Mouse (Mus musculus) heart, embryonic 12.5 days (tissue): ENCODE measurements around the gene Lyl1. TPM values are rescaled to one million over a fixed set of nuclear protein-coding genes. Genes with fewer than 3 reads are reported as not detected.

Experiments used
- ATAC-seq: fragments of 200-750 bp; cut with Nextera tagmentation; 2 replicates; pipeline ENCODE4 v1.8.0; 2017; ENCODE audit warnings: moderate TSS enrichment, moderate library complexity; ENCODE audit not compliant: insufficient number of reproducible peaks, low FRiP score
- H3K27ac ChIP-seq: fragments of 300-500 bp; sonication (generic); 2 replicates; pipeline ENCODE4 v1.5.1; 2016; ENCODE audit warnings: mild to moderate bottlenecking, moderate library complexity; ENCODE audit not compliant: poor library complexity, severe bottlenecking
- H3K27me3 ChIP-seq: fragments of 300-500 bp; sonication (generic); replicated peaks from 2 replicates; pipeline ENCODE4 v1.6.1; 2016; ENCODE audit warnings: mild to moderate bottlenecking, moderate library complexity
- H3K36me3 ChIP-seq: fragments of 300-500 bp; sonication (generic); 2 replicates; pipeline ENCODE4 v1.6.1; 2016; ENCODE audit warnings: mild to moderate bottlenecking, moderate library complexity
- H3K4me1 ChIP-seq: fragments of 300-500 bp; sonication (generic); replicated peaks from 2 replicates; pipeline ENCODE4 v1.6.1; 2016; ENCODE audit warnings: mild to moderate bottlenecking
- H3K4me2 ChIP-seq: fragments of 300-500 bp; sonication (generic); 2 replicates; pipeline ENCODE4 v1.6.1; 2016; ENCODE audit warnings: mild to moderate bottlenecking, moderate library complexity
- H3K4me3 ChIP-seq: fragments of 300-500 bp; sonication (generic); 2 replicates; pipeline ENCODE4 v1.5.1; 2016; ENCODE audit warnings: mild to moderate bottlenecking
- H3K9ac ChIP-seq: fragments of 300-500 bp; sonication (generic); 2 replicates; pipeline ENCODE4 v1.6.1; 2016; ENCODE audit warnings: mild to moderate bottlenecking, moderate library complexity
- H3K9me3 ChIP-seq: fragments of 300-500 bp; sonication (generic); replicated peaks from 2 replicates; pipeline ENCODE4 v1.6.1; 2016; ENCODE audit warnings: mild to moderate bottlenecking, moderate library complexity
- WGBS: fragments of 180-500 bp; shearing (Covaris S2); methylation state at CpG from one replicate; pipeline ENCODE4 v1.1.7; 2016; 5-methylcytosine and 5-hydroxymethylcytosine counted together
- polyA plus RNA-seq: library from polyadenylated mRNA; unstranded; fragments of >200 nt; fragmentation: Nextera tagmentation; extraction: Ambion mirVana; gene quantifications from 2 replicates; pipeline ENCODE4 v1.2.1, GENCODE M21; 2016

Gene Lyl1
- polyA plus RNA-seq, 1 experiment from 2014 or later, result 19.7 TPM

GRCm38 (mm10) chr8:84713381-84713780 is 12.1 kb downstream of the Lyl1 start:
- H3K9me3 ChIP-seq, result no peaks in the 10 kb centered on the region
- no peak for ATAC-seq
- H3K27me3 ChIP-seq, result peaks cover 67% of the 10 kb centered on the region
- no peak overlapping the region for H3K4me2 ChIP-seq
- 49% methylated on average over 4 of the region's 4 CpGs for WGBS
- no peak overlapping the region for H3K4me3 ChIP-seq
- H3K9ac ChIP-seq, result peak overlapping the region; percentile 44
- peaks cover 59% of the 10 kb centered on the region for H3K4me1 ChIP-seq
- H3K36me3 ChIP-seq, result no peaks in the 10 kb centered on the region
- H3K27ac ChIP-seq, result peak overlapping the region; percentile 73

- peaks cover 60% of the 10 kb centered on the region for H3K4me1 ChIP-seq
- no peaks in the 10 kb centered on the region for H3K9me3 ChIP-seq
- H3K4me3 ChIP-seq, result no peak overlapping the region
- H3K27me3 ChIP-seq, result peaks cover 67% of the 10 kb centered on the region
- no peaks in the 10 kb centered on the region for H3K36me3 ChIP-seq
- WGBS, result 68% methylated on average over 4 of the region's 4 CpGs
- H3K27ac ChIP-seq, result peak overlapping the region; percentile 73
- ATAC-seq, result no peak
- 0 out of 2 replicates have a peak overlapping the region, but pooled peaks have one; percentile 44 for H3K9ac ChIP-seq
- H3K4me2 ChIP-seq, result no peak overlapping the region
Observed at GRCm38 (mm10) chr8:84714161-84714560, 12.9 kb downstream of the Lyl1 start.

- no peaks in the 10 kb centered on the region for H3K36me3 ChIP-seq
- 10% methylated on average over 27 of the region's 27 CpGs for WGBS
- peak overlapping the region; percentile 16 for H3K4me3 ChIP-seq
- H3K4me2 ChIP-seq, result peak overlapping the region; percentile 49
- no peaks in the 10 kb centered on the region for H3K9me3 ChIP-seq
- H3K4me1 ChIP-seq, result peaks cover 60% of the 10 kb centered on the region
- peaks cover 71% of the 10 kb centered on the region for H3K27me3 ChIP-seq
- peak overlapping the region; percentile 22; the same call in 1 of the 2 replicates for H3K27ac ChIP-seq
- no peak for ATAC-seq
- peak overlapping the region; percentile 33; the same call in 1 of the 2 replicates for H3K9ac ChIP-seq
Observed at GRCm38 (mm10) chr8:84715893-84716468, 14.7 kb downstream of the Lyl1 start.

- Histone ChIP-seq H3K4me2 (no peak overlapping the region), H3K27me3 (peaks cover 67% of the 10 kb centered on the region), H3K9me3 (no peaks in the 10 kb centered on the region), H3K4me1 (peaks cover 55% of the 10 kb centered on the region), H3K9ac (no peak overlapping the region), H3K4me3 (no peak overlapping the region), H3K27ac (no peak overlapping the region), H3K36me3 (peaks cover 5% of the 10 kb centered on the region; the same call in 1 of the 2 replicates)
- no peak for ATAC-seq
- WGBS, result 88% methylated on average over 11 of the region's 11 CpGs
Observed at GRCm38 (mm10) chr8:84716790-84717189, 15.5 kb downstream of the Lyl1 start.

GRCm38 (mm10) chr8:84718476-84718875 is 17.2 kb downstream of the Lyl1 start:
- ATAC-seq, result no peak
- Histone ChIP-seq H3K4me1 (peaks cover 54% of the 10 kb centered on the region), H3K27ac (no peak overlapping the region), H3K9me3 (no peaks in the 10 kb centered on the region), H3K36me3 (peaks cover 5% of the 10 kb centered on the region; the same call in 1 of the 2 replicates), H3K27me3 (peaks cover 60% of the 10 kb centered on the region), H3K9ac (no peak overlapping the region), H3K4me3 (no peak overlapping the region), H3K4me2 (no peak overlapping the region)
- 86% methylated on average over 5 of the region's 5 CpGs for WGBS

GRCm38 (mm10) chr8:84718959-84719690 is 17.9 kb downstream of the Lyl1 start:
- Histone ChIP-seq H3K36me3 (peaks cover 5% of the 10 kb centered on the region; the same call in 1 of the 2 replicates), H3K27ac (no peak overlapping the region), H3K27me3 (peaks cover 54% of the 10 kb centered on the region), H3K4me3 (no peak overlapping the region), H3K9me3 (no peaks in the 10 kb centered on the region), H3K9ac (no peak overlapping the region), H3K4me1 (peaks cover 54% of the 10 kb centered on the region), H3K4me2 (no peak overlapping the region)
- 74% methylated on average over 5 of the region's 5 CpGs for WGBS
- ATAC-seq, result no peak

- Histone ChIP-seq H3K4me3 (peak overlapping the region; percentile 33; the same call in 1 of the 2 replicates), H3K27ac (peak overlapping the region; percentile 96), H3K9ac (peak overlapping the region; percentile 71), H3K27me3 (peaks cover 25% of the 10 kb centered on the region), H3K4me2 (peak overlapping the region; percentile 63), H3K9me3 (no peaks in the 10 kb centered on the region), H3K36me3 (peaks cover 5% of the 10 kb centered on the region; the same call in 1 of the 2 replicates), H3K4me1 (peaks cover 73% of the 10 kb centered on the region)
- ATAC-seq, result peak; percentile 3; the same call in 1 of the 2 replicates
- WGBS, result 65% methylated on average over 6 of the region's 6 CpGs
Observed at GRCm38 (mm10) chr8:84722530-84722849, 21.2 kb downstream of the Lyl1 start.

GRCm38 (mm10) chr8:84722850-84723570 is 21.8 kb downstream of the Lyl1 start, which contains the start of gene G430095P16Rik:
G430095P16Rik (plus strand) TSS chr8:84723007.
- peak; percentile 85 for ATAC-seq
- no peaks in the 10 kb centered on the region for H3K9me3 ChIP-seq
- peaks cover 5% of the 10 kb centered on the region; the same call in 1 of the 2 replicates for H3K36me3 ChIP-seq
- peaks cover 20% of the 10 kb centered on the region for H3K27me3 ChIP-seq
- H3K4me1 ChIP-seq, result peaks cover 78% of the 10 kb centered on the region
- H3K4me2 ChIP-seq, result peak within 1 kb of the TSS; percentile 63
- H3K4me3 ChIP-seq, result peak within 1 kb of the TSS; percentile 33
- H3K9ac ChIP-seq, result peak within 1 kb of the TSS; percentile 71
- peak within 1 kb of the TSS; percentile 96 for H3K27ac ChIP-seq
- WGBS, result 11% methylated on average over 10 of the region's 10 CpGs

GRCm38 (mm10) chr8:84723571-84723900 is 22.3 kb downstream of the Lyl1 start:
- peak overlapping the region; percentile 71 for H3K9ac ChIP-seq
- peak overlapping the region; percentile 33 for H3K4me3 ChIP-seq
- H3K4me2 ChIP-seq, result peak overlapping the region; percentile 63
- ATAC-seq, result peak; percentile 46
- peaks cover 83% of the 10 kb centered on the region for H3K4me1 ChIP-seq
- H3K27ac ChIP-seq, result peak overlapping the region; percentile 96
- H3K9me3 ChIP-seq, result no peaks in the 10 kb centered on the region
- peaks cover 5% of the 10 kb centered on the region; the same call in 1 of the 2 replicates for H3K36me3 ChIP-seq
- WGBS, result 34% methylated on average over 7 of the region's 7 CpGs
- peaks cover 14% of the 10 kb centered on the region; the same call in 1 of the 2 replicates for H3K27me3 ChIP-seq

- peak overlapping the region; percentile 71 for H3K9ac ChIP-seq
- H3K9me3 ChIP-seq, result no peaks in the 10 kb centered on the region
- H3K36me3 ChIP-seq, result peaks cover 5% of the 10 kb centered on the region; the same call in 1 of the 2 replicates
- H3K4me3 ChIP-seq, result peak overlapping the region; percentile 33; the same call in 1 of the 2 replicates
- 40% methylated on average over 9 of the region's 9 CpGs for WGBS
- peak overlapping the region; percentile 96 for H3K27ac ChIP-seq
- peaks cover 10% of the 10 kb centered on the region; the same call in 1 of the 2 replicates for H3K27me3 ChIP-seq
- peak overlapping the region; percentile 63 for H3K4me2 ChIP-seq
- H3K4me1 ChIP-seq, result peaks cover 83% of the 10 kb centered on the region
- 0 out of 2 replicates have a peak, but pooled peaks have one; percentile 33 for ATAC-seq
Observed at GRCm38 (mm10) chr8:84724683-84725082, 23.4 kb downstream of the Lyl1 start.
